Mouse (Mus musculus): ENCODE results near the gene Fuca1.
A peak's percentile ranks its signal among the peaks of the same experiment; 100 is the strongest.

Gene Fuca1

GRCm38 (mm10) chr4:135889146-135889883 is 31.2 kb upstream of the Fuca1 start:
- no peak for DNase-seq

GRCm38 (mm10) chr4:135889884-135890283 is 30.7 kb upstream of the Fuca1 start:
- peak; percentile 92 for DNase-seq

- peak; percentile 24 for DNase-seq
These were observed 29.0 kb upstream of the Fuca1 start for GRCm38 (mm10) chr4:135891539-135891938.

- peak; percentile 27 for DNase-seq
These were observed 27.7 kb upstream of the Fuca1 start for GRCm38 (mm10) chr4:135892884-135893283.

GRCm38 (mm10) chr4:135895071-135895571 is 25.4 kb upstream of the Fuca1 start, which contains the start of gene Cnr2:
Gene Cnr2, plus strand, starts transcription at chr4:135895394.
- peak; percentile 31 for DNase-seq

GRCm38 (mm10) chr4:135896157-135896556 is 24.4 kb upstream of the Fuca1 start:
- DNase-seq: no peak

- peak; percentile 83 for DNase-seq
These were observed 22.0 kb upstream of the Fuca1 start for GRCm38 (mm10) chr4:135898380-135899049.

- DNase-seq: peak; percentile 58
These were observed 21.5 kb upstream of the Fuca1 start for GRCm38 (mm10) chr4:135899050-135899448.

GRCm38 (mm10) chr4:135900008-135900407 is 20.5 kb upstream of the Fuca1 start:
- DNase-seq: peak; percentile 56

- DNase-seq: no peak
These were observed 17.8 kb upstream of the Fuca1 start for GRCm38 (mm10) chr4:135902606-135903242.

- DNase-seq: no peak
These were observed 15.7 kb upstream of the Fuca1 start for GRCm38 (mm10) chr4:135904810-135905209.

GRCm38 (mm10) chr4:135906633-135907032 is 13.9 kb upstream of the Fuca1 start:
- DNase-seq: no peak

GRCm38 (mm10) chr4:135909326-135910066 is 11.0 kb upstream of the Fuca1 start:
- no peak for DNase-seq

- DNase-seq: peak; percentile 53
These were observed 9.0 kb upstream of the Fuca1 start for GRCm38 (mm10) chr4:135911531-135911930.

GRCm38 (mm10) chr4:135912164-135912563 is 8.4 kb upstream of the Fuca1 start:
- no peak for DNase-seq

- DNase-seq: no peak
These were observed 7.7 kb upstream of the Fuca1 start for GRCm38 (mm10) chr4:135912835-135913234.

- DNase-seq: no peak
These were observed 7.1 kb upstream of the Fuca1 start for GRCm38 (mm10) chr4:135913433-135913832.

- peak; percentile 65 for DNase-seq
These were observed 1.8 kb upstream of the Fuca1 start for GRCm38 (mm10) chr4:135918635-135919279.

- DNase-seq: no peak
These were observed 1.3 kb upstream of the Fuca1 start for GRCm38 (mm10) chr4:135919280-135919639.

- DNase-seq: peak; percentile 55
These were observed 954 bp downstream of the Fuca1 start for GRCm38 (mm10) chr4:135921257-135922120.

- no peak for DNase-seq
These were observed 1.7 kb downstream of the Fuca1 start for GRCm38 (mm10) chr4:135922190-135922589.

Measured in lung, postnatal 36 days (tissue).